Mouse (Mus musculus) hindbrain, embryonic 11.5 days (tissue): ENCODE measurements around the gene App. TPM values are rescaled to one million over a fixed set of nuclear protein-coding genes. Genes with fewer than 3 reads are reported as not detected.

Experiments used
- ATAC-seq: fragments of 200-750 bp; cut with Nextera tagmentation; 2 replicates; pipeline ENCODE4 v1.8.0; 2017; ENCODE audit warnings: mild to moderate bottlenecking, moderate TSS enrichment, moderate library complexity; ENCODE audit not compliant: low FRiP score
- DNase-seq: peaks from one replicate; pipeline ENCODE4 v3.0.0-alpha.2; 2015; ENCODE audit warnings: low spot score
- H3K27ac ChIP-seq: fragments of 300-500 bp; sonication (generic); 2 replicates; pipeline ENCODE4 v1.5.1; 2014; ENCODE audit warnings: mild to moderate bottlenecking, low read depth, low read length
- H3K27me3 ChIP-seq: fragments of 300-500 bp; sonication (generic); 2 replicates; pipeline ENCODE4 v1.6.1; 2014; ENCODE audit warnings: mild to moderate bottlenecking, low read length, moderate library complexity, mixed read lengths; ENCODE audit not compliant: control insufficient read depth, insufficient read depth
- H3K36me3 ChIP-seq: fragments of 300-500 bp; sonication (generic); 2 replicates; pipeline ENCODE4 v1.6.1; 2014; ENCODE audit warnings: mild to moderate bottlenecking, low read length, moderate library complexity, mixed read lengths; ENCODE audit not compliant: control insufficient read depth, insufficient read depth
- H3K4me1 ChIP-seq: fragments of 300-500 bp; sonication (generic); replicated peaks from 2 replicates; pipeline ENCODE4 v1.6.1; 2014; ENCODE audit warnings: low read length, mixed read lengths; ENCODE audit not compliant: control insufficient read depth, insufficient read depth
- H3K4me2 ChIP-seq: fragments of 300-500 bp; sonication (generic); replicated peaks from 2 replicates; pipeline ENCODE4 v1.6.1; 2014; ENCODE audit warnings: mild to moderate bottlenecking, low read depth, low read length
- H3K4me3 ChIP-seq: fragments of 300-500 bp; sonication (generic); 2 replicates; pipeline ENCODE4 v1.5.1; 2014; ENCODE audit warnings: low read depth, low read length
- H3K9ac ChIP-seq: fragments of 300-500 bp; sonication (generic); 2 replicates; pipeline ENCODE4 v1.6.1; 2014; ENCODE audit warnings: low read depth, low read length
- H3K9me3 ChIP-seq: fragments of 300-500 bp; sonication (generic); 2 replicates; pipeline ENCODE4 v1.6.1; 2016; ENCODE audit warnings: low read length; ENCODE audit not compliant: control insufficient read depth
- WGBS: fragments of 180-500 bp; shearing (Covaris S2); extraction: QIAGEN DNeasy Blood & Tissue Kit; methylation state at CpG from one replicate; pipeline ENCODE4 v1.1.7; 2014; 5-methylcytosine and 5-hydroxymethylcytosine counted together
- polyA plus RNA-seq: library from polyadenylated mRNA; unstranded; fragments of >200 nt; fragmentation: Nextera tagmentation; extraction: Ambion mirVana; gene quantifications from 2 replicates; pipeline ENCODE4 v1.2.1, GENCODE M21; 2014

Gene App
- polyA plus RNA-seq, 1 experiment from 2014 or later = 203 TPM

DNA sequence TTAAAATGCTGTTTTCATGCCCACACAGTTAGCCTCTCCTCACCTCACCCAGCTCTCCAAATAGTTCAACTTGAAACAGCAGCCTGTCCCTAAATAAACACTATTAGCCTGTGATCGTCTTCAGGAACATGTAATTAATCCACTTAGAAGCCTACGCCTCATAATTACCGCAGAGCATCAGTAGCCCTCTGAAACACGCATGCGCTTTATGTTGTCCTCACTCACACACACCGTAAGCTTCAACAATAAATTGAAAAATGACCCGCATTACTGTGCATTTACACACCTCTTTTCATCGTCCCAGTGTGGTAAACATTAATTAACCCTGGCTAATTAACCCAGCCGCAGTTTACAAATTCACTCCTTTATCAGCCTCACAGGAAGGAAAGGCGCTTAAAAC, 184.1 kb downstream of the App start:
- H3K4me2 ChIP-seq = no peak overlapping the region
- DNase-seq = no peak
- no peak for ATAC-seq

DNA sequence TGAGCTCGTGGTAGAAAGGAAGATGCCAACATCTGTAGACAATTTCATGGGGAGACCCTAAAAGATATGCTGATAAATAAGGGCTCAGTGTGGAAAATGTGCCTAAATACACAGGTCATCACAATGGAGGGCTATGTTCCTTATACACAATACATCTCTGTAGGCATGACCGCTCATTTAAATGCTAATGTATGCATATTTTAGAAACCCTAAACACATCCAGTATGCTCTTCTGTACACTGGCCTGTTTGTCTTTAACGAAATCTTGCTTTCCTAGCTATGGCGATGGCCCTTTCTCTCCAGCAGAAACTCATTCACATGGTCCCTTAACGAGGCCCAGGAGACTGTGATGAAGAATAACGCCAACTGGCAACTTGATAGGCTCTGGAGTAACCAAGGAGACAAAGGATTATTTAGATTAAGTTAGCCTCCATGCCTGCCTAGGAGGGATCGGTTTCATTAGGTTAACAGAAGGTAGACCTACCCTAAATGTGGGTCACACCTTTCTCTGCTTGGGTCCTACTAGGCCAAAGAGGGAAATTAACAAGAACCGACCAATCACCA, 185.8 kb downstream of the App start:
- Histone ChIP-seq H3K27ac (0 out of 2 replicates have a peak overlapping the region, but pooled peaks have one; percentile 34), H3K4me3 (no peak overlapping the region), H3K36me3 (no peaks in the 10 kb centered on the region), H3K27me3 (no peaks in the 10 kb centered on the region), H3K9me3 (no peaks in the 10 kb centered on the region), H3K4me1 (no peaks in the 10 kb centered on the region), H3K4me2 (no peak overlapping the region), H3K9ac (no peak overlapping the region)
- DNase-seq (peak; percentile 22), ATAC-seq (peak; percentile 75)
- whole genome bisulfite sequencing = 70% methylated on average over 8 of the region's 8 CpGs

More for the DNA sequence above, 184.1 kb downstream of the App start:
- H3K4me3 ChIP-seq = no peak overlapping the region
- H3K27ac ChIP-seq = no peak overlapping the region
- WGBS = 95% methylated on average over 10 of the region's 10 CpGs
- H3K27me3 ChIP-seq = no peaks in the 10 kb centered on the region
- no peaks in the 10 kb centered on the region for H3K36me3 ChIP-seq
- no peak overlapping the region for H3K9ac ChIP-seq
- no peaks in the 10 kb centered on the region for H3K4me1 ChIP-seq
- no peaks in the 10 kb centered on the region for H3K9me3 ChIP-seq

DNA sequence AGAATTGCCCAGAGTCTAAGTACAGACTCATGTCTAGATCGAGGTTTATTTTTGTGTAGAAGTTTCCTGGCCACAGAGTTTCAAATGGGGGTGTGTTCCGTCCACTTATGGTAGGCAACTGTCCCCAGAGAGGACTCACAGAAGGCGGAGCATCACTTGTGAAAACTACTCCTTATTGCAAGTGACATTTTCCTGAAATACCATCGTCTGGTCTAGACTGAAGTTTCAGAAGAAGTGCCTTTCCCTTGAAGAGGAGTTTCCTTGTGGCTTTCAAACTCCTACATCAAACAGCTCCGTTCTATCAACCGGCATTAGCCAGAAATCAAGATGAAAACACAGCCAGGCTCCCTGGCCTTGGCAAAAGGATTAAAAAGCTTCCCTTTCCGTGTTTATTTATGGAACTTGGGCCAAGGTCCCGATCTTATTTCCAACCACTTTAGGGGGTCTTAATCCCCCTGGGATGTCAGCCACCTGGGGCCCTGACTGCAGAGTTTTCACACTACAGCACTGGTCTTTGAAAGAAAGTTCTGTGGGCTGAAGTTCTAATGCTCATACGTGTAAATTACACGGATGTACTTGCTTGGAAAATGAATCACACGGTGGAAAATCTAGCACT, 187.4 kb downstream of the App start:
- Histone ChIP-seq H3K4me3 (no peak overlapping the region), H3K27me3 (no peaks in the 10 kb centered on the region), H3K9ac (no peak overlapping the region), H3K4me1 (no peaks in the 10 kb centered on the region), H3K9me3 (no peaks in the 10 kb centered on the region), H3K27ac (no peak overlapping the region), H3K36me3 (no peaks in the 10 kb centered on the region), H3K4me2 (no peak overlapping the region)
- ATAC-seq (no peak), DNase-seq (no peak)
- 84% methylated on average over 11 of the region's 11 CpGs for WGBS

DNA sequence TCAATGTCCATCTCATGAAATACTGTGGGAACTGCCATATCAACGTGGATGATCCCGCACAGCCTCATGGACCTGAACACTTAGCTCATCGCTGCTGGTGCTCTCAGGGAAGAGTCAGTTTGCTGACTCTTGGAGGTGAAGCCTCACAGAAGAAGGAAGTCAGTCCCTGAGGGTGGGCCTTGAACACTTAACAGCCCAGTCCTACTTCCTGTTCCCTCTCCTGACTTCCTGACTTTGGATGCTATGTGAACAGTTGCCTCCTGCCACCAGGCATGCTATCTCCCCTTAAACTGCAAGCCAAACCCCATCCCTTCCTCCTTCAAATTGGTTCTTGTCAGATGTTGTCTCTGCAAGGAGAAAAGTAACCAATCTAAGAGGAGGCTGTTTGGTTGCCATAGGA, 188.2 kb downstream of the App start:
- H3K27me3 ChIP-seq = no peaks in the 10 kb centered on the region
- no peak for DNase-seq
- no peak overlapping the region for H3K27ac ChIP-seq
- no peak overlapping the region for H3K9ac ChIP-seq
- H3K9me3 ChIP-seq = no peaks in the 10 kb centered on the region
- H3K4me2 ChIP-seq = no peak overlapping the region
- no peak for ATAC-seq
- H3K4me3 ChIP-seq = no peak overlapping the region
- 97% methylated on average over 3 of the region's 3 CpGs for WGBS
- H3K4me1 ChIP-seq = no peaks in the 10 kb centered on the region
- H3K36me3 ChIP-seq = no peaks in the 10 kb centered on the region

DNA sequence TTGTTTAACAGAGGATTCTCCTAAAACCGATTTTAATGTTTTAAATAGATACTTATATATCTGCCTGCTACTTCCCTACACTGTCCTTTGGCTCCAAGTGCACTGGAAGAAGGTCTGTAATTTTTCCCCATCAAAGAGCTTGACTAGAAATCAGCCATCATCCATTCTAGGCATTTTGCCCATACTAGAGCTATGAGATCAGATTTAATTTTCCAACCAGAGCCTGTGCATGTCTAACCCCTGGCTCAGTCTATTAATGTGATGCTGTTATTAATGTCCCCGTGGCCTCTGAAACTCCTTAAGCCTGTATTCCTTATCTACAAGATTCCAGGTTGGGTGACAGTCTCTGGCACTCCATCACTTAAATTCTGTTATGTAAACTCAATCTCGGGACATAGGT, 190.1 kb downstream of the App start:
- 89% methylated on average over 3 of the region's 3 CpGs for WGBS
- Histone ChIP-seq H3K27me3 (no peaks in the 10 kb centered on the region), H3K27ac (no peak overlapping the region), H3K4me3 (no peak overlapping the region), H3K36me3 (no peaks in the 10 kb centered on the region), H3K9ac (no peak overlapping the region), H3K4me1 (no peaks in the 10 kb centered on the region), H3K4me2 (no peak overlapping the region), H3K9me3 (no peaks in the 10 kb centered on the region)
- DNase-seq = no peak
- ATAC-seq = no peak

DNA sequence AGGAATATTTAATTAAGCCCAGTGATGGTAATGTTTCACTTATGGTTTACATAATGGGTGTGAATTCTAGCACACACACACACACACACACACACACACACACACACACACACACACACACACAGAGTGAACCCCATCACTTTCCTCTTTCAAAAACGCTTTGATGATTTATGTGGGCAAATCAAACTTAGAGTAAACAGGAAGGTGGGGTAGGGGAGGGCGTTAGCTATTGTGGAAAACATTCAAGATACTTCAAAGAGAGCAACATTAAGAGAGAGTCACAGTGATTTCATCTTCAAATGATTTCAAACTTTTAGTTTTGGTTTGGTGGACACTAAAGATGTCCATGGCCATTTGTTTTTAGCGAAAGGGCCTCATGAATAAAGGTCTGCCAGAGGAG, 191.0 kb downstream of the App start:
- DNase-seq (no peak), ATAC-seq (no peak)
- Histone ChIP-seq H3K27ac (no peak overlapping the region), H3K4me1 (no peaks in the 10 kb centered on the region), H3K9ac (no peak overlapping the region), H3K9me3 (no peaks in the 10 kb centered on the region), H3K4me2 (no peak overlapping the region), H3K27me3 (no peaks in the 10 kb centered on the region), H3K36me3 (no peaks in the 10 kb centered on the region), H3K4me3 (no peak overlapping the region)
- 89% methylated on average over 3 of the region's 3 CpGs for WGBS

DNA sequence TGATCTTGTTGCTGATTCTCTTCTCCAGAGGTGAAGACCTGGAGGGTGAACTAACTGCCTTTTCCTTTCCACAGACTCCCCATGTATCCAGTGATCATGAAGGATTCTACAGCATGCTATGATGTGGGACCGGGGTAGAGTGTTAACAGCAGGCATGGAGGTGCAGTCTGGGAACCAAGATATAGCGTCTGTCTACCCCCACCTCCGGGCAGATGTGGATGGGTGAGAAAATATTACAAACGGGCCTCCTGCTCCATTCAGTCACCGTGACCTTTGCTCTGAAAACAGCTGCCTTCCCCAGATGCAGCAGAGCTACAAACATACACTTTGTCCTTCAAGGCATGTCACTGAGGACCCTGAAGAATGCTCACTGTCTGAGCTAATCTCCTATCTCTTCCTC, 195.0 kb downstream of the App start:
- Histone ChIP-seq H3K9ac (no peak overlapping the region), H3K4me1 (no peaks in the 10 kb centered on the region), H3K4me3 (no peak overlapping the region), H3K36me3 (no peaks in the 10 kb centered on the region), H3K4me2 (no peak overlapping the region), H3K27ac (no peak overlapping the region), H3K27me3 (no peaks in the 10 kb centered on the region), H3K9me3 (no peaks in the 10 kb centered on the region)
- DNase-seq (no peak), ATAC-seq (no peak)
- WGBS = 74% methylated on average over 5 of the region's 5 CpGs

DNA sequence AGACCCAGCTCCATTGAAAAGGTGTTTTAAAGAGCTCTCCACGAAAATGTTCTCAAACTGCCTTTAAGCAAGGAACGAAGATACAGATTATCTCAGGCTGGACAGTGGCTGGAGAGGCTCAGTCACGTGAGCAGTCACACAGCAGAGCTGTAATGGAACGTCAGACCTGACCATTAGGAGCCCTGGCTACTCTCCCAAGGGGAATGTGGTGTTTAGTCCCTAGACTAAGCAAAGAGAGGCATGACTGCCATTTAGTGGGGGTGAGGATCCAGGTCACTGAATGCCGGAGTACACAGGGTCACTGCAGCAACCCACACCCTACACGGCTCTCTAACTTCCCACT, 199.4 kb downstream of the App start:
- Histone ChIP-seq H3K9ac (no peak overlapping the region), H3K9me3 (no peaks in the 10 kb centered on the region), H3K4me3 (no peak overlapping the region), H3K27ac (no peak overlapping the region), H3K36me3 (no peaks in the 10 kb centered on the region), H3K27me3 (no peaks in the 10 kb centered on the region), H3K4me2 (no peak overlapping the region), H3K4me1 (no peaks in the 10 kb centered on the region)
- DNase-seq (no peak), ATAC-seq (no peak)
- WGBS = 87% methylated on average over 6 of the region's 6 CpGs

DNA sequence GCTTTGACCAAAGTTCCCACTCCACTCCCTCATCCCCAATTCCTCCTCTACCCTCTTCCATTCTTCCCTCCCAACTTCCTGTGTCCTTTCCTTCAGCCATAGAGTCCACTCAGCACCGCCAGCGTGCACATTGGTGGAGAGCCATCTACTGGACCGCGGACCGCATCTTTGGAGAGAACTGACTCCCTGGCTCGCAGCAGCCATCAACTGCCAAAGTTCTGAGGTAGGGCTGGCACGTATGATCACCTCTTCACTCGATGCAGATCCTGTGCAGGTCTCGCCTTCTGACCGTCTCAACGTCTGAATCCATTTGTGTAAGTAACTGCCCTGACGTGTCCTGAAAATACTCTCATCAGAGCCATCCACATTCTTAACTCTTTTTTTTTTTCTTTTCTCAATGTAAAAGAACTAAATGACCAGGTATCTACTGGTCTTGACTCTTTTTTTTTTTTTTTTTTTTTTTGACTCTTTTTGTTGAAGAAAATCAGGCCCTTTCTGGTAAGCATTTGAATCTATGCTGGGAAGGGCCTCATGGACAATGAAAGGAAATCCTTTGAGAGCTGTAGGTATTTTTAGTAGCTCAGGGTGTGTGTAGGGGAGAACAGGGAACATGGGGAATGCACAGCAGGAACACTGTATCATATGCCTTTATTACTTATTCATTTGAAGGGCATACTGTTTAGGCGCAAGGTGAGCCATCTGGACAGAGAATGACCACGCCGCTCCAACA, 200.0 kb downstream of the App start:
- H3K9ac ChIP-seq = no peak overlapping the region
- H3K4me2 ChIP-seq = no peak overlapping the region
- WGBS = 94% methylated on average over 15 of the region's 15 CpGs
- H3K4me3 ChIP-seq = no peak overlapping the region
- no peaks in the 10 kb centered on the region for H3K27me3 ChIP-seq
- no peaks in the 10 kb centered on the region for H3K9me3 ChIP-seq
- no peak overlapping the region for H3K27ac ChIP-seq
- no peak for DNase-seq
- ATAC-seq = no peak
- no peaks in the 10 kb centered on the region for H3K4me1 ChIP-seq
- H3K36me3 ChIP-seq = no peaks in the 10 kb centered on the region
